Mouse (Mus musculus) C2C12 (cell line): Measurements from ENCODE around the gene St6galnac5.

Source experiments
- CTCF ChIP-seq: IDR thresholded peaks from one replicate; pipeline ENCODE4 v1.5.1; 2011; ENCODE audit not compliant: control insufficient read depth, insufficient read depth, insufficient read length
- MAX ChIP-seq: IDR thresholded peaks from one replicate; pipeline ENCODE4 v1.6.1; 2011; ENCODE audit warnings: mild to moderate bottlenecking, control low read depth
- MYOD1 ChIP-seq: IDR thresholded peaks from one replicate; pipeline ENCODE4 v1.6.1; 2011; ENCODE audit warnings: low read depth; ENCODE audit not compliant: control insufficient read depth, insufficient read length
- MYOG ChIP-seq: IDR thresholded peaks from one replicate; pipeline ENCODE4 v1.6.1; 2011; ENCODE audit not compliant: control insufficient read depth, insufficient read length; ENCODE audit errors: extremely low read depth
- USF1 ChIP-seq: IDR thresholded peaks from one replicate; pipeline ENCODE4 v1.6.1; 2011; ENCODE audit warnings: low read depth, mild to moderate bottlenecking, control low read depth, moderate library complexity

DNA sequence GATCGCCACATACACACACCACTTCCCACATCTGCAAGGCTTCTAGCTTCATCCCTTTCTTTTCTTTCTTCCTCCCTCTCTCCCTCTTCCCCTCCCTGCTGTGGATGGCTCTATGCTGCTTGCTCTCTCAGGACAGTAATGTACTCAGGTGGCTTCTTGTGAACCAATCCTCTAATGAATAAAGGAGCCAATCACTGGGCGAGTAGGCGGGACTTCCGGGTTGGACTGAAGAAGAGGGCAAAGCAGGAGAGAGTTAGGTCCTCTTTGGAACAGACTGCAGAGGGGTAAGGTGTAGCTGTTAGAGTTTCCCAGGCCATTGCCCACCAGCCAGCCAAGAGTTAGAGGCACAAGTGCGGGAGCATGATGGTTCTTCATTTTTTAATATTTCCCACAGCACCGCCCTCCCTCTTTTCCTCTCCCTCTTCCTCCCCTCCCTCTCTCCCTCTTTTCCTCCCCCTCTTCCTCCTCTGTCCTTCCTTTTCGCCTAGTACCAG is 52.2 kb downstream of the St6galnac5 start:
- TF ChIP-seq CTCF (no peak), MAX (no peak), MYOD1 (no peak), MYOG (no peak), USF1 (no peak)
